Mouse (Mus musculus) lung, postnatal 25 days (tissue): ENCODE data around the gene Ldb3.

Experiments used
- DNase-seq: peaks from one replicate; pipeline ENCODE4 v3.0.0; 2022; ENCODE audit warnings: low spot score

Ldb3 gene

DNA sequence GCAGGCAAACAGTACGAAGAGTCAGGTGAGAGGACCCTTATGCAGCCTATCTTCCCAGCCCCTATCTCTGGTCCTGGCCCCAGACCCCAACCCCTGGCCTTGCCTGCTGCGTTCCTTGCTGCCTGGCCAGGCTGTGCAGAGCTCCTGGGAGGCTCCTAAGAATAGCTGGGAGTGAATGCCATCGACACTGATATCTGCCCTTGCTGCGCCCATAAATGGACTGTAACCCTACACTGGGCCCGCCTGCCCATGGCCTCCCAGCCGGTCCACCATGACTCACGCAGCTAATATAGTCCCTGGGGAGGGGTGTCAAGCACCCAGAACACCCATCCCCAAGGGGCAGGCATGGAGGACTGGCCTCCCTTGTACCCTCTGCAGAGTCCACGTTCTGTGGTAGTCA lies at the start of gene Ldb3:
Gene Ldb3, minus strand, starts transcription at position 185 of the 400 bp plus-strand sequence.
- DNase-seq = no peak

DNA sequence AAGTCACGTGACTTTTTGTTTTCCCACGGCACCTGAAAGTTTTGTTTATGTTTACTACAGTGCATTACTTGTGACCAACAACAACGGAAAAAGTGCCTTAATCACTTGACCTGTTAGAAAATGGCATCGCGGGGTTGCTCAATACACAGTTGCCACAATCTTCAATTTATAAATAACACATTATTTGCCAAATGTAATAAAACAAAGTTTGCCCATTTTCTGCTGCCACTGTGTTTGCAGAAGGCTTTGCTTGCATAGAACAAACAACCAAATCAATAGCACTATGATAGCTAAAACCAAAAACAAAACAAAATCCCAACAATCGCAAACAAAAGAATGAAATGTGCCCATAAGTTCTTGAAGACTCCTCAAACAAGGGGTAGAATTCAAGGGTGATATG lies 47.2 kb upstream of the Ldb3 start:
- no peak for DNase-seq

DNA sequence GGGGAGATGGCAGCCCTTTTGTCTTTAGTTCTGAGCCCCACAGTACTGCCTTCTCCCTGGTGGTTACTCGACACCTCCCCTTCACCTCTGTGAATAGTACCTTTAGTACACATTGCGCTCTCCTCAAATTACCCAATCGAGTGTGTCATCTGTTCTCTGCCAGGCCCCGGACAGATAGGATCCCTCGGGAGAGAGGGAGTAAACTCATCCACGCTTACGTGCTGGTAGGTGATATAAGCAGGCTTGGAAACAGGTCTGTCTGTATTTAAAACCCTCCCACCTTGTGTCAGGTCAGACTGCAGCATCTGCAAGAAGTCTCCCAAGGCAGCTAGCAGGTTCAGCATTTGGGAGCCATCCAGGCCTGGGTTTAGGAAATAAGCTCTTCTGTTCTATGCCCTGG lies 46.7 kb upstream of the Ldb3 start:
- no peak for DNase-seq

DNA sequence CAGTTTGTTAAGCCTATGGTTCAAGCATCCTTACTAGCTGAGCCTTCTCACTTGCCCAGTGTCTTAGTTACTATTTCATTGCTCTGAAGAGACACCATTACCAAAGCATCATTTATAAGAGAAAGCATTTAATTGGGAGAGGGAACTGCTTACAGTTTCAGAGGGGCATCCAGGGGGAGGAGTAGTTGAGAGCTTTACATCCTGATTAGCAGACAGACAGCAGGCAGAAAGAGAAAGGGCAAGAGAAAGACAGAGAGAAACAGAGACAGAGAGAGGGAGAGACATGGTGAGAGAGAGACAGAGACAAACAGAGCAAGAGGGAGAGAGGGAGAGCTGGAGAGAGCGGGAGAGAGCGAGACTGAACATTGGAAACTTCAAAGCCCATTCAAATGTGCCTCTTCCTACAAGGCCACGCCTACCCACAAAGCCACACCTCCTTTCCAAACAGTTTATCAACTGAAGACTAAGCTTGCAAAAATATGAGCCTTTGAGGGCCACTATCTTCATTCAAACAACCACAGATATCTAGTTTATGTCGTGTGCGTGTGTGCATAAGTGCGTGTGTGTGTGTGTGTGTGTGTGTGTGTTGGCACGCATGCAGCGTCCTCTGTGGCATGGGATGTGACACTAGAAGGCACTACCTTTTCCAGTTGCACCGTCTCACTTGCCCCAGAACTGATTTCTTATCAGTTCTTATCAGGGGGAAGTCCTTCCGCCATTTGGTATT lies 44.4 kb upstream of the Ldb3 start:
- no peak for DNase-seq

DNA sequence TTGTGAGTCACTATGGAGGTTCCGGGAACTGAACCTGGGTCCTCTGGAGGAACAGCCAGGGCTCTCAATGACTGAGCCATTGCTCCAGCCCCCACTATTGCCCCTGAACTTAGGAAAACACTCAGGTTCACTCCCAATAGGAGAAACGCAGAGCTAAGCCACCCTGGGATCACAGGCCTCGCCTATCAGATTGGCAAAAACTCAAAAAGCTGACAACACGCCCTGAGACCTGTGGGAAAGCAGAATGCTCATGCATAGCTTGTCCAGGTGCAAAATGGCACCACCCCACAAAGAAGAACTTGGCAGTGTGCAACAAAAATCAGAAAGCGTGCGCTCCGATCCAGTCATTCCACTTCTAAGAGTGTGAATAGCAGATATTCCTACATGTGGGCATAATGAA lies 38.3 kb upstream of the Ldb3 start:
- no peak for DNase-seq

DNA sequence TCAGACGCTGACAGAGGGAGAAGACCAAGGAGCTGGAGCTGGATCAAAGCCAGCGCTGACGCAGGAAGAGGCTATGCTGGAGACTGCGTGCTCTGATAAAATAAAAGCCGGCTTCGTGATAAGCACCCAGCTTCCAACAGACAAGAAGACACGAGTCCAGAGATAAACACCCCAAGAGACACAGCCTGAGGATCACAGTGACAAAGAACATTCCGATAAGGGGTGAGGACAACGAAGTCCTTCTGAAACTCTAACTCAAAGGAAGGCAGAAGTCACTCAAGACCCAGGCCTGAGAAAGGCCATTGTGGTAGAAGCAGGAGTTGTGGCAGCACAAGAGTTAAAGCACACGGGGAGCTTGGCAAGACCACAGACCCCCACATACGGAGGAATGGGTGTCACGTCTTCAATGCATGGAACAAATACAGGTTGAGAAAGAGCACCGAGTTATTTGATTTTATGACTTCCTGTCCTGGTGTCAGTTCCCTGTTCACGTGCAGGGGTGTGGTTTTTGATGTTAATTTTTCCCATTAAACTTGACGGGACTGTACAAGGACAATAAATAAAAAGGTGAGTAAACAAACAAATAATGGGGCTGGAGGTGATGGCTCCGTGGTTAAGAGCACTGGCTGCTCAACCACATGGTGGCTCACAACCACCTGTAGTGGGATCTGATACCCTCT lies 35.2 kb upstream of the Ldb3 start:
- DNase-seq = no peak

DNA sequence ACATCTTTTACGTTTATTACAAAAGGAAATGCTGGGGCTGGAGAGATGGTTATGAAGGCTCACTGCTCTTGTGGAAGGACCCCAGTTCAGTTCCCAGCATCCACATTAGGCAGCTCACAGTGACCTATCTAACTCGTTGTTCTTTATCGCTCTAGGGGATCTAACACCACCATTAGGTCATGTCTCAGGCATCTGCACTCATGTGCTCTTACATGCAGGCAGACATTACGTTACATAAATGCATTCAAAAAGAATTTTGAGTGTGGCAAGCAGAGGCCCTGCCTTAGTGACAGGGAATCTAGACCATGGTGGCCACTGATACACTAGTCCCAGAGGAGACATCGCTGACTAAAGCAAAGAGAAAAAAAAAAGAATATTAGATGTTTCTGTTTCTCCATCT lies 34.6 kb upstream of the Ldb3 start:
- DNase-seq = no peak

DNA sequence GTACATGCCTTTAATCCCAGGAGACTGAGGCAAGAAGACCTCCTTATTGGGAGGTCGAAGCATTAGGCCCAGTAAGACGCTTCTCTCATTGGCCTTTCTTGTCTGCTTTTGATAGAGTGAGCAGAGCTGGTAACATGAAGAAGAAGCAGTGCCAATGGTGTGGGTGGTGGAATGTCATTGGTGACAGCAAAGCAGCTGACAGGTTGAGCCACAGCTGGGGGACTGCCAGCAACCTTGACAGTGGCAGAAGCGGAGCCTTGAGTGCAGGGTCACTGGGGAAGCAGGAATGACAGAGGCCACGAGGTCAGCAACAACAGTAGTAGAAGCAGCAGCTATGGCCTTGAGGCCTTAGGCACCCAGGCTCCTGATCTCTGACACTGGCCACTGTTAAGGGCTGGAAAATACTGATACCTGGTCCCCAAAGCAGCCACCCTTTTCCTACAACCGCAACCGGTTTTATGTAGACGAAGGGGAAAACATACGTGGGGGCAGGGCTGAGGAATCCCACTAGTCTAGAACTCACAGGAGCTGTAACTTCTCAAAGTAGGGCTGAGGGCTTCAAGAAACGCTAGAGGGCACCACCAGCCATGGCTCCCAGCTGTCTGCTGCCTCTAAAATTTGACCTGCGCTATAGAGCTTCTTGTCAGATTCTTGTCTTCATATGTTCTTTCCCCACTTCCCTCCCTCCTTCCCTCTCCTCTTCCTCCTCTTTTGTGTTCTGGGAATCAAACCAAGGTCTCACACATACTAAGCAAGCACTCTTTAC lies 32.3 kb upstream of the Ldb3 start:
- peak; percentile 53 for DNase-seq

DNA sequence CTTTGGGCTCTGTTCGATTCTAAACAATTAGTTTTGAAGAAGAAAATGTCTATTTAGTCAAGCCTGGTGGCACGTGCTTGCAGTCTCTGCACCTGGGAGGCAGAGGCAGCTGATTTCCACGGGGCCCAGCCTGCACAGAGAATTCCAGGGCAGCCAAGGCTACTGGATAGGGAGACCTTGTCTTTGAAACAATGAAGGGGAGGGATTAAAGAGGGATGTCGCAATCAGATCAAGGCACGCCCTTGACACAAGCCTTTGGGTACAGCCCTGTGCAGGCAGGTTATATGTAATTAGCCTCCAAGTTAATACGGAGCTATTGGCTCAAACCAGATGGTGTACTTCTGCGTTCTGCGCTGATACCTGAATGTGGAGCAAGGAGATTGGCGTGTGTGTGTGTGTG lies 30.3 kb upstream of the Ldb3 start:
- DNase-seq = no peak

DNA sequence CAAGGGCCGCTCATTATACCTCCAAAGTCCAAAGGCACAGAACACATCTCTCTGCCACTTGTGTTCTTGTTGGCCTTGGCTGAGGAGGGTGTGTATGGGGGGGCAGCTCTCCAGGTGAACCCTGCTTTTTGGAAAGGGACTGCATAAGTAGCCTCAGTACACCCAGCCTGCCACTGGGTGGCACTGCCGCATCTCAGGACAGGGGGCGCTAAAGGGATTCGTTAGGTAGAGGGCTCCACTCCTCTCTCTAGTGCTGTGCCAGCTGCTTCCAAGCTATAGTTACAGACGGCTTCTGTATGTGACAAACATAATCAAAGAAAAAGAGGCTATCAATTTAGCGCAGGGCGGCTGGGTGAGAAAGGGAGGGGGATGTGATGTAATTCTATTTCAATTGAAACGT lies 28.3 kb upstream of the Ldb3 start:
- peak; percentile 83 for DNase-seq

DNA sequence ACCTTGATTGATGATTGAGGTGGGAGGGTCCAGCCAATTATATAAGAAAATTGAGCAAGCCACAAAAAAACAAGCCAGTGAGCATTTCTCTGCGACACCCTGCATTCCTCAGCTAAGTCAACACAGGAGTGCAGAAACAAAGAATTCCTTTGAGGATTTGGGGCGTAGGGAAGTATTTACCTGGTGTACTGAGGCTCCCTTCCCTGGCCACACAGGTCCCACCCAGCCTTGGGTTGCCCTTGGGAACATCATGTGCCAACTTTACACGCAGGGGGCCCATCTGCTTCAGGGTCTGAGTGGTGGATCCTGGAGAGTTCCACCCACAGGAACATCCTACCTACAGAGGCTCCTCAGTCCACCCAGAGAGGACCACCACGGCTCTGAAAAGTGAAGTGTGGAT lies 27.1 kb upstream of the Ldb3 start:
- no peak for DNase-seq

DNA sequence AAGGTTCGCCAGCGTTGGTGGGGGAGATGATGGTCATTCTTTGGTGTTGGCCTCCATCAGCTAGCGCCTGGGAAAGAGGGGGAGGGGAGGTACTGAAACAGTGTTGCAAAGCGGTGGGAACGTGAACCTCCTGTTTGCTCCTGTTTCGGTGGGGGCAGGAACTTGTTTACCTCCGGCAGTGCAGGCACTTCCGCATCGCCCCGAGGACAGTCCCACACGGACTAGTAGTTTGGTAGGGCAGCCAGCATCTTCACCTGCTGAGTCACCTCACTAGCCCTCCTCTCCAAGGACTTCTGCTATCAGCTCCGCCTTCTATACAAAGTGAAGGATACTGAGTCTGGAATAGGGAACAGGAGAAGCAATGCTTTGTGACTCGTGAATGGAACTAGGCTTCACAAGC lies 26.6 kb upstream of the Ldb3 start:
- DNase-seq = peak; percentile 32

DNA sequence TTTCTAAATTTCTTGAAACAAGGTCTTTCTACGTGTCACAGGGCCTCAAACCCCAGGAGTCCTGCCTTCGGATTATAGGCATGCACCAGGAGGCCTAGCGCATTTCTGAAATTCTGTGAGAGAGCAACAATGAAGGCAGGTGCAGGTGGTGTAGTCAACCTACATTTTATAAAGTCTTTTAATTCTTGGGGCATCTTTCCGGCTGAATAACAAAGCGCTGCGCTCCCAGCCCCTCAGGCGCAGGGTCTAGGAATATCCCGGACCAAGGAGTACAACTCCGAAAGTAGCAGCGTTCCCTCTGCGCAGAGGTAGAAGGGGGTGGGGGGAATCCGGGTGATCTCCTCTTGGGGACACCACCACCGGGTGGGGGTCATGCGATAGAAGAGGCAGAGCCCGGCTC lies 26.1 kb upstream of the Ldb3 start:
- no peak for DNase-seq

DNA sequence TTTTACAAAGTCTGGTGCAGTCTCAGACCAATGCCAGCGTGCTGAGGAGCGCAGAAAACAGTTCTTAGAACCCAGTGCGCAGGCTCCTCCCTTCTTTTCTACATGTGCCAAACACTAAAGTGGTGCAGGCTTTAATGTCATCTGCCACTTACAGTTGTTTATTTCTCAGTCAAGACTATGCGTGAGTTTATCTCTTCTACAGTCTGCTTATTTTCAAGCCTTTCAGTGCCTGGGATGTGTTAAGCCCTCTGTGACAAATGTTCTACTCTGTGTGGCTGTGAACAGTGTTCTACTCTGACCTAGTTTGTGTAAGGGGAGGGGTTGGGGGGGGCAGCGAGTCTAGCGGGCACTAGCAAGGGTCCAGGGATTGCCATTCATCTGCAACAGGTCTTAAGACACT lies 25.0 kb upstream of the Ldb3 start:
- DNase-seq = no peak

DNA sequence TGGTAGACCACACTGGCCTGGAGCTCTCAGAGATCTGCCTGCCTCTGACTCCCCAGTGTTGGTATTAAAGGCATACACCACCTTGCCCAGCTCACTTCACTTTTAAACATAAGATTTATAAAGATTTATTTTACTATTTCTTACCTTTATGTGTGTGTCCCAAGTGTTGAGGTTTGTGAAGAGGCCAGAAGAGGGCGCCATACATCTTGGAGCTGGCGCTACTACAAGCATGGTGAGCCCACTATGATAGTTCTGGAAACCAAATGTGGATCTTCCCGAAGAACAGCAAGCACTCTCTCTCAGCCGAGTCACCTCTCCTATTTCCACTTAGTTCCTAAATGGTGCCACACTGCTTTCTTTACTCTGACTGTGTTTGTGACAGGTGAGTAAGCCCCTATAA lies 23.7 kb upstream of the Ldb3 start:
- no peak for DNase-seq

DNA sequence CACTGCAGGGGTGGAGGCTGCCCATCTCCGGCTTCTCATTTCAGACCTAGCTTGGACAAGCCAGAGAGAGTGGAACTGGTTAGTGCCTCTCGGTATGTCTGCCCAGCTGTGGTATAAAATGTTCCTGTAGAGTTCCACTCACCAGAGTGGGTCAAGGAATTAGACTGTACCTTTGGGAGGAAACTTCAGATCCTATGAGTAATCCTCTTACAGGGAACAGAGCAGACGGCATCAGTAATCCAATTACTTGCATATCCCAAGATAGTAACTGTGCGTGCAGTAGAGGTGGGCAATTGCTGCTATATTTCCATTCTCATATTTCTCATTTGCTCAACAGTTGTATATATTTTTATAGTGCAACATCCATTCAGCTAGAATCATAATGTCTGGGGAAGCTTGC lies 23.1 kb upstream of the Ldb3 start:
- no peak for DNase-seq

DNA sequence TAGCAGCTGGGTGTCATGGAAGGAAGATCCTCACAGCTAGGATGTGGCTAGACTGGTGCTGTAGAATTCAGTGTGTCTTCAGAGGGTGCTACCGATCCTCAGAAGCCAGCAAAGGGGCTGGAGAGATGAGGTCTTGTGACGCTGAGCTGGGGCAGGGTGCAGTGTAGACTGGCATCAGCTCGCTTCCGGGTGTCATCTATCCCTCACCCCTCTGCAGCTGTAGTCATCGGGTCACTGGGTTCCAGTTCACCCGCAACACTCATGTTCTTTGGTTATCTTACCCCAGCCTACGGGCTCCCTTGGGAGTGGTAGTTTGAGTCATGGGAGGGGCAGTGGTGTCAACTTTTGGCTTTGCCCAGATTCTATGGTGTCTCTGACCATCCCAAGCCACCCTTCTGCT lies 13.4 kb upstream of the Ldb3 start:
- no peak for DNase-seq

DNA sequence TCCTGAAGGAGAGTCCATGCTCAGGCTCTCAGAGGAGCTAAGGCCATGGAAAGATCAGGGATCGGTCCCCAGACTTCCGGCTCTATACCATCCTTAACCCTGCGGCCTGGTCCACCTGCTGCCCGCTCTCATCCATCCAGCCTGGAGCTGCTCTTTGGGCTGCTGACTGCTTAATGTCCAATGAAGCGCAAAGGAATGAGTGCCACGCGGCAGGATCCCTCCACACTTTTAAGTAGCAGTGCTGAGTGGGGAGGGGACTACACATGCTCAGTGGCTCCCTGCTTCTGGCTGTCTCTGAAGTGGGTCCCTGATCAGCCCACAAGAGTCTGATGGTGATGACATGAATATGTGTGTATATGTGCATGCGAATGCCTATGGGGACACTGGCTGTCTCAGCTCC lies 11.5 kb upstream of the Ldb3 start, which contains the start of gene Opn4:
Gene Opn4, minus strand, starts transcription at position 202 of the 400 bp plus-strand sequence.
- DNase-seq = no peak

DNA sequence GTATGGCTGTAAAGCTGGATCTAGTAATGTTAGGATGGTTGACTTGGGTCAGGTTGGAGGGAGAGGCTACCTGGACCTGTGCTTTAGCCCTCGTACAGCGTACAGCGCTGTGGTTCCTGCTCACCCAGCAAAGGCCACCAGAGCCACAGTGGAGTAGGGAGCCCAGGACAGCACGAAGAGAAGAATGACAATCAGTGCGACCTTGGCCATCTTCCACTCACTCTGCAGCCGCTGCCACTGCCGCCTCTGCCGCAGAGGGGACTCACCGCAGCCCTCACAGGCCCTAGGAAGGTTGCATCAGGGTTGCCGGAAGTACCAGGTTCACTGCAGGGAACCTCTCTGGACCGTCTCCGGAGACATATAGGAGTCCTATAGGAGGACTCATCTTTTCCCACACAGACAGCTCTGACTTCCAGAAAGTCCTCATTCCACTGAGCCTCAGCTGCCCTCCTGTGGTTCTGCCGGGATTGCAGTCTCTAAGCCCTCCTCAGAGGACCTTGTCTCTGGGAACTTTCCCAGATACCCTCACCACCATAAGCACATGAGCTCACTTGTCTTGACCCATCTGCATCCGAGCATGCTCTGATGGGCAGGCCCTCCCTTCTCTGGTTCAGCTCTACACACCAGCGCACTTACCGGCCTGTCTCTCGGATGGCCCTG lies 7.2 kb upstream of the Ldb3 start:
- DNase-seq = no peak

DNA sequence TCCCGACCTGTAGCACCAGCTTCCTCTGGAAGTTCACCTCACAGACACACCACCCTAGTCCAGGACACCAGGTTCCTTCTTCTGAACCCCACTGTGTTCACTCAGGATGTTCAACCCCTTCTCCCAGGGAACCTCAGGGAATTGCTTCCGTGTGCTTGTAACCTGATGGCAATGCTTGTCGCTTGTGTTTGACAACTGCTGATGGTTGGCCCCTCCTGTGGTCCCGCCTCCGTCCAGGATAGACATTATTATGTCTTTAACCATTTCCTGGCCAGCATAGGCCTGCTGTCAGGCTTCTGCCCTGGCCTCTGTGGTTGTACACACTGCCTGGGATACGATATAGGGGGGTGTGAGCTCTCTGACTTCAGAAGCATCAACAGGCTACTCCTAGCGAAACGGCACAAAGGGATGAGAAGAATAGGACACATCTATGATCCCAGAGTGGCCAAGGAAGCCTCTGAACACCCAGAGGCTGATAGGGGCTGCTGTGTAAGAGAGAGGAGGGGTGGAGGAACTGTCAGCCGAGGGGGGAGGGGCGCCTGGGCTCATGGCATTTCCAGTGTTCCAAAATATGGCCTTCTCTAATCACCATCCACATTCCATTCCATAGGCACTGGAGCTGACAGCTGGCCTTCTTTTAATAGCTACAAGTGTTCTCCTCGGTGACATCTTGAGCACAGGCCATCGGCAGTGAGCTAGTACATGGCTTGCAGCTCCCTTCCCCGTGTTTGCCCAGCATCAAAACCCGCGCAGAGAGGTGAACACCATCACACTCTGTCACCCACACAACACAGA lies 3.5 kb upstream of the Ldb3 start:
- no peak for DNase-seq

DNA sequence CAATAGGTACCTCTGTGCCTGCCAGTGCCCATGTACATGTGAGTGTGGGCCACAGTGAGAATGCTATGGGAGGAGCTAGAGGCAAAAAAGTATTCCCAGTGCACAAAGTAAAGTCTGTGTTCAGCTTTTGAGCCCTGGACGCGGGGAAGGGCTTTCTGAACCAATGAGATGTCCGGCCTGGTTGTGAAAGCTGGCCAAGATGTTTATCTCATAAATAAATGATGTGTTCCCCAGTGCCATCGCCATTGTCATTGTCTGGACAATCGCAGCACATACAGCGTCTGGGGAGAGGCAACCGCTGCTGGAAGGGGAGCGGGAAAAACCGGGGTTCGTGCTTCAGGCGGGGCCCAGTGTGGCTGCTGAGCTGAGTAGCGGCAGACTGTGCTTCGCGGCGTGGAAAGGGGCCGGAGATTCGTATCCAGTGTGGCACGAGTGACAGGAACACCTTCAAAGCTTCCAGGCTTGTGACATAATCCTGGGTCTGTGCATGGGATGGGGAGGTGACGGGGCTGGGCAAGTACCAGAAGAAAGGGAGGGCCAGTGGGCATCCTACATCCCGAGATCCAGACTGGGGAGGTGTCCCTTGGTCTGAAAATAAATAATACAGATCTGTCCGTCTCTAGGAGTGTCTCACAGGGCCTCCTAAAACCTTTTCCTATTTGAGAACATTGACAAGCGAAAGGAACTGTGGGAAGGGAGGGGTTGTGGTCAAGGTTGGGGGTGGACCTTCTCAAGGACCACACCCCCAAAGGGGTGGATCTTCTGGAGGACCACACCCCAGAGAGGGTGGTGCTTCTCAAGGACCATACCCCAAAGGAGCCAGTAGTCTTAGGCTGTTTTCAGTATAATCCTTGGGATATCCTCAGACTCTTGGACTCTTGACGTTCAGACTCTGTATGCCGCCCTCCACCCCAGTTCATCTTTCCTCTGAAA lies 2.5 kb upstream of the Ldb3 start:
- no peak for DNase-seq
